Mouse (Mus musculus) limb, embryonic 10.5 days (tissue): ENCODE results near the gene Gadd45gip1. TPM values are rescaled to one million over a fixed set of nuclear protein-coding genes. Genes with fewer than 3 reads are reported as not detected.
"Not testable (repeated sequence)": the region's sequence is repeated elsewhere in the genome, so short reads cannot be mapped to it uniquely, and the experiment has no call there.

Experiments used
- DNase-seq: peaks from one replicate; pipeline ENCODE4 v3.0.0-alpha.2; 2017; ENCODE audit warnings: low spot score
- H3K27ac ChIP-seq: fragments of 300-500 bp; sonication (generic); 2 replicates; pipeline ENCODE4 v1.5.1; 2016; ENCODE audit warnings: mild to moderate bottlenecking
- H3K27me3 ChIP-seq: fragments of 300-500 bp; sonication (generic); 2 replicates; pipeline ENCODE4 v1.6.1; 2016; ENCODE audit warnings: low read depth, mild to moderate bottlenecking; ENCODE audit not compliant: poor library complexity, severe bottlenecking
- H3K36me3 ChIP-seq: fragments of 300-500 bp; sonication (generic); 2 replicates; pipeline ENCODE4 v1.6.1; 2016; ENCODE audit warnings: mild to moderate bottlenecking, moderate library complexity
- H3K4me1 ChIP-seq: fragments of 300-500 bp; sonication (generic); 2 replicates; pipeline ENCODE4 v1.6.1; 2016
- H3K4me3 ChIP-seq: fragments of 300-500 bp; sonication (generic); 2 replicates; pipeline ENCODE4 v1.5.1; 2016; ENCODE audit warnings: mild to moderate bottlenecking, moderate library complexity
- H3K9me3 ChIP-seq: fragments of 300-500 bp; sonication (generic); replicated peaks from 2 replicates; pipeline ENCODE4 v1.6.1; 2016; ENCODE audit warnings: mild to moderate bottlenecking
- WGBS: fragments of 180-500 bp; shearing (Covaris S2); methylation state at CpG from one replicate; pipeline ENCODE4 v1.1.7; 2016; 5-methylcytosine and 5-hydroxymethylcytosine counted together
- polyA plus RNA-seq: library from polyadenylated mRNA; unstranded; fragments of >200 nt; fragmentation: Nextera tagmentation; extraction: Ambion mirVana; gene quantifications from 2 replicates; pipeline ENCODE4 v1.2.1, GENCODE M21; 2016

Gene Gadd45gip1
- polyA plus RNA-seq, 1 experiment from 2014 or later = 51.7 TPM

GRCm38 (mm10) chr8:84822723-84823122 lies 8.6 kb upstream of the Gadd45gip1 start, which contains the start of gene Dand5:
Gene Dand5, minus strand, starts transcription at chr8:84822823.
- H3K4me1 ChIP-seq = peaks cover 23% of the 10 kb centered on the region
- WGBS = 17% methylated on average over 3 of the region's 3 CpGs
- H3K27ac ChIP-seq = peak within 1 kb of the TSS; percentile 3; the same call in 1 of the 2 replicates
- peaks cover 13% of the 10 kb centered on the region for H3K27me3 ChIP-seq
- H3K36me3 ChIP-seq = no peaks in the 10 kb centered on the region
- H3K4me3 ChIP-seq = peak within 1 kb of the TSS; percentile 36
- no peak for DNase-seq
- H3K9me3 ChIP-seq = no peaks in the 10 kb centered on the region

GRCm38 (mm10) chr8:84823653-84824052 lies 7.7 kb upstream of the Gadd45gip1 start:
- Histone ChIP-seq H3K4me1 (peaks cover 23% of the 10 kb centered on the region), H3K27me3 (peaks cover 13% of the 10 kb centered on the region), H3K9me3 (no peaks in the 10 kb centered on the region), H3K27ac (0 out of 2 replicates have a peak overlapping the region, but pooled peaks have one; percentile 3), H3K4me3 (peak overlapping the region; percentile 36), H3K36me3 (no peaks in the 10 kb centered on the region)
- DNase-seq = peak; percentile 87
- WGBS = 1% methylated on average over 18 of the region's 18 CpGs

- Histone ChIP-seq H3K4me3 (no peak overlapping the region), H3K9me3 (no peaks in the 10 kb centered on the region), H3K4me1 (peaks cover 23% of the 10 kb centered on the region), H3K27me3 (peaks cover 13% of the 10 kb centered on the region), H3K36me3 (no peaks in the 10 kb centered on the region), H3K27ac (no peak overlapping the region)
- DNase-seq = no peak
- 73% methylated on average over 4 of the region's 4 CpGs for WGBS
Measured at GRCm38 (mm10) chr8:84825636-84826035, 5.7 kb upstream of the Gadd45gip1 start.

- WGBS = 89% methylated on average over 2 of the region's 2 CpGs
- peaks cover 13% of the 10 kb centered on the region for H3K27me3 ChIP-seq
- H3K4me3 ChIP-seq, H3K27ac ChIP-seq, H3K36me3 ChIP-seq, H3K9me3 ChIP-seq, DNase-seq: not testable (repeated sequence)
- H3K4me1 ChIP-seq = peaks cover 23% of the 10 kb centered on the region
Measured at GRCm38 (mm10) chr8:84826518-84826917, 4.8 kb upstream of the Gadd45gip1 start.

GRCm38 (mm10) chr8:84832034-84832717 lies 854 bp downstream of the Gadd45gip1 start:
- Histone ChIP-seq H3K9me3 (no peaks in the 10 kb centered on the region), H3K36me3 (peaks cover 38% of the 10 kb centered on the region), H3K4me3 (peak overlapping the region; percentile 78), H3K4me1 (peaks cover 29% of the 10 kb centered on the region), H3K27me3 (no peaks in the 10 kb centered on the region), H3K27ac (peak overlapping the region; percentile 97)
- peak; percentile 89 for DNase-seq
- 1% methylated on average over 59 of the region's 59 CpGs for WGBS

- H3K4me1 ChIP-seq = peaks cover 38% of the 10 kb centered on the region
- peaks cover 47% of the 10 kb centered on the region for H3K36me3 ChIP-seq
- H3K27me3 ChIP-seq = no peaks in the 10 kb centered on the region
- H3K4me3 ChIP-seq = peak overlapping the region; percentile 78
- 69% methylated on average over 10 of the region's 10 CpGs for WGBS
- no peaks in the 10 kb centered on the region for H3K9me3 ChIP-seq
- no peak for DNase-seq
- peak overlapping the region; percentile 97 for H3K27ac ChIP-seq
Measured at GRCm38 (mm10) chr8:84832759-84833742, 1.7 kb downstream of the Gadd45gip1 start.

GRCm38 (mm10) chr8:84834002-84834865 lies 2.9 kb downstream of the Gadd45gip1 start:
- Histone ChIP-seq H3K4me3 (no peak overlapping the region), H3K9me3 (no peaks in the 10 kb centered on the region), H3K4me1 (peaks cover 43% of the 10 kb centered on the region), H3K27me3 (no peaks in the 10 kb centered on the region), H3K27ac (no peak overlapping the region), H3K36me3 (peaks cover 59% of the 10 kb centered on the region)
- WGBS = 89% methylated on average over 19 of the region's 19 CpGs
- no peak for DNase-seq

- H3K9me3 ChIP-seq = no peaks in the 10 kb centered on the region
- no peak overlapping the region for H3K4me3 ChIP-seq
- no peaks in the 10 kb centered on the region for H3K27me3 ChIP-seq
- no peak overlapping the region for H3K27ac ChIP-seq
- WGBS = 89% methylated on average over 10 of the region's 10 CpGs
- H3K4me1 ChIP-seq = peaks cover 49% of the 10 kb centered on the region
- DNase-seq = no peak
- H3K36me3 ChIP-seq = peaks cover 61% of the 10 kb centered on the region
Measured at GRCm38 (mm10) chr8:84834866-84835855, 3.8 kb downstream of the Gadd45gip1 start.

GRCm38 (mm10) chr8:84837149-84837911 lies 6.0 kb downstream of the Gadd45gip1 start:
- Histone ChIP-seq H3K27me3 (no peaks in the 10 kb centered on the region), H3K4me3 (peak overlapping the region; percentile 31), H3K9me3 (no peaks in the 10 kb centered on the region), H3K4me1 (peaks cover 49% of the 10 kb centered on the region), H3K36me3 (peaks cover 74% of the 10 kb centered on the region), H3K27ac (peak overlapping the region; percentile 75)
- 42% methylated on average over 8 of the region's 8 CpGs for WGBS
- peak; percentile 68 for DNase-seq

- H3K9me3 ChIP-seq = no peaks in the 10 kb centered on the region
- DNase-seq = no peak
- H3K4me3 ChIP-seq = peak overlapping the region; percentile 31
- H3K27ac ChIP-seq = peak overlapping the region; percentile 75
- peaks cover 50% of the 10 kb centered on the region for H3K4me1 ChIP-seq
- no peaks in the 10 kb centered on the region for H3K27me3 ChIP-seq
- H3K36me3 ChIP-seq = peaks cover 81% of the 10 kb centered on the region
- 79% methylated on average over 15 of the region's 15 CpGs for WGBS
Measured at GRCm38 (mm10) chr8:84837912-84838470, 6.7 kb downstream of the Gadd45gip1 start.
